Mouse (Mus musculus): ENCODE results near the gene 1110051M20Rik.

DNA sequence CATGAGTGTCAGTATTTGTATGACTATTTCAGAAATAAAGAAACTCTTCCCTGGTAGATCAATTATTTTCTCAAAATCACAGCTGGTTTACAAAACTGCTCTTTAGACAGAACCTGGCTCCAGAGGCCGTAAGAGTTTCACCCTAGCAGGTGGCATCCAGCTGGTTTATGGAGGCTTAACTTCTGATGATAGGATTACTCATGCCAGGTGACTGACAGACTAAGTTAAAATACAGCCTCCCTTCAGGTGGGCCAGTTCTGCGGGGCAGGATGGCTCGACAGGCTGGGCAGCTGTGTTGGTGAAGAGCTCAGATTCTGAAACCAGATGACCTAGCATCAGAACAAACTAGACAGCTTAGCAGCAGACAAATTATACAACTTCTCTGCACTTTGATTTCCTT, 135.0 kb downstream of the 1110051M20Rik start:
- TF ChIP-seq CTCF (IDR thresholded peaks at IDR 0.05; ENCODE audit: borderline replicate concordance, insufficient read depth, low read depth, low read length) (no peak), POLR2A (IDR thresholded peaks at IDR 0.05; ENCODE audit: borderline replicate concordance, insufficient read depth, low read length) (no peak)

Measured in cerebellum, adult 2 months (tissue).